Mouse (Mus musculus) thymus, adult 2 months (tissue): ENCODE results near the gene Slc29a3.

Source experiments
- CTCF ChIP-seq: fragments of 200-500 bp; IDR thresholded peaks from 2 replicates; pipeline ENCODE4 v1.5.1; 2012; ENCODE audit warnings: mild to moderate bottlenecking, control low read depth, low read length, moderate library complexity, borderline replicate concordance; ENCODE audit not compliant: control insufficient read depth, poor library complexity, insufficient read depth; ENCODE audit errors: extremely low read depth
- POLR2A ChIP-seq: fragments of 200-500 bp; IDR thresholded peaks from 2 replicates; pipeline ENCODE4 v1.6.1; 2012; ENCODE audit warnings: mild to moderate bottlenecking, low read length, control low read depth, moderate library complexity; ENCODE audit not compliant: control insufficient read depth, poor library complexity, insufficient read depth; ENCODE audit errors: extremely low read depth

GRCm38 (mm10) chr10:60670166-60670565 is 82.4 kb downstream of the Slc29a3 start:
- TF ChIP-seq CTCF (no peak), POLR2A (no peak)
